Comparison of ENCODE assay signal across 27 mouse cellular contexts in the genomic region with DNA sequence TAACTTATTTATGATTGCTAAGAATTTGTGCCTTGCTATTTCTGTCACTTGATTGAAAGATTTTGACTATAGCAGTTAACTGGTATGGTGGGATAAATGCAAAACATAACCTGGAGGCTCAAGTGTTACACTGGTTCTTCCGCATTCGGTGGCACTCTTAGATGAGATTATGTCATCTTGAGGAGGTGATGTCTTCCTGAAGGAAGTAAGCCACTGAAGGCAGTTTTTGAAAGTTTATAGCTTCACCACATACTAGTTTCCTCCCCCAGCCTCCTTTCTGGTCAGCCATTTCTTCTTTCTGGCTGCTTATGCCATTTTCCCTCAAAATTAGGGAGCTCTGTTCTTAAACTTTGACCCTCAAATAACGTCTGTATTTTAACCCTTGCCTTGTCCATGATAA.
"Had no signal": no experiment of that assay in that cellular context is flagged by ENCODE, and none has a peak within 500 bp of the region (broad histone marks: within the 10 kb centered on the region; RNA-seq: fewer than 3 reads in every experiment).

No protein-coding gene starts in this region.

- H3K36me3 ChIP-seq: heart, embryonic 13.5 days; heart, embryonic 15.5 days; hindbrain, embryonic 13.5 days; hindbrain, embryonic 15.5 days; kidney, embryonic 15.5 days; limb, embryonic 10.5 days; limb, embryonic 12.5 days had no signal

- H3K4me1 ChIP-seq: hindbrain, embryonic 13.5 days; hindbrain, embryonic 15.5 days had no signal

- H3K27me3 ChIP-seq: heart, embryonic 13.5 days; heart, embryonic 15.5 days; hindbrain, embryonic 13.5 days; hindbrain, embryonic 15.5 days; kidney, embryonic 15.5 days; limb, embryonic 12.5 days had no signal

- H3K4me3 ChIP-seq: gastrocnemius, adult 2 months; heart, embryonic 13.5 days; heart, embryonic 15.5 days; hindbrain, embryonic 13.5 days; hindbrain, embryonic 15.5 days; kidney, embryonic 15.5 days; left cerebral cortex, adult 2 months; limb, embryonic 10.5 days; limb, embryonic 12.5 days had no signal

- H3K9ac ChIP-seq: heart, embryonic 13.5 days; heart, embryonic 15.5 days; hindbrain, embryonic 13.5 days; hindbrain, embryonic 15.5 days; kidney, embryonic 15.5 days; limb, embryonic 12.5 days; liver, embryonic 14.5 days had no signal

- H3K27ac ChIP-seq: gastrocnemius, adult 2 months; hindbrain, embryonic 13.5 days; hindbrain, embryonic 15.5 days; hindbrain, postnatal 0 days; kidney, embryonic 15.5 days; kidney, postnatal 0 days; left cerebral cortex, adult 2 months; limb, embryonic 10.5 days; limb, embryonic 12.5 days; liver, embryonic 14.5 days had no signal

- DNase-seq: gastrocnemius, adult 2 months; gastrocnemius, postnatal 10 days; gastrocnemius, postnatal 25 days; heart, adult 18-20 months; heart, postnatal 10 days; heart, postnatal 4 days; kidney, adult 11 months; kidney, adult 2 months; kidney, adult 9 months; kidney, postnatal 14 days; kidney, postnatal 36 days; layer of hippocampus, adult 9-11 months; liver had no signal

- ATAC-seq: hindbrain, postnatal 0 days; intestine, embryonic 16.5 days had no signal

- H3K4me2 ChIP-seq: heart, embryonic 11.5 days; heart, embryonic 13.5 days; heart, embryonic 15.5 days; hindbrain, embryonic 13.5 days; hindbrain, embryonic 15.5 days; kidney, embryonic 15.5 days; limb, embryonic 12.5 days; liver, embryonic 11.5 days had no signal

- H3K9me3 ChIP-seq: heart, embryonic 13.5 days; heart, embryonic 15.5 days; hindbrain, embryonic 13.5 days; hindbrain, embryonic 15.5 days; kidney, embryonic 15.5 days; limb, embryonic 10.5 days; limb, embryonic 12.5 days had no signal
